Mouse (Mus musculus): ENCODE measurements around the gene Prr5l. TPM values are rescaled to one million over a fixed set of nuclear protein-coding genes. Genes with fewer than 3 reads are reported as not detected.
A peak's percentile ranks its signal among the peaks of the same experiment; 100 is the strongest.

Prr5l gene
- polyA plus RNA-seq, 1 experiment = 4.5 TPM

- H3K27ac ChIP-seq (ENCODE audit: insufficient read depth, low read length) = peak overlapping the region; percentile 38; the same call in 1 of the 2 replicates
- peaks cover 6% of the 10 kb centered on the region; the same call in 1 of the 2 replicates for H3K4me1 ChIP-seq (ENCODE audit: control insufficient read depth, insufficient read depth, low read length)
- TF ChIP-seq POLR2A (IDR thresholded peaks at IDR 0.05; ENCODE audit: low read depth, low read length) (no peak), CTCF (IDR thresholded peaks at IDR 0.05; ENCODE audit: borderline replicate concordance, insufficient read depth, low read length) (no peak)
- H3K4me3 ChIP-seq (ENCODE audit: insufficient read depth, low read length) = no peak overlapping the region
Measured at GRCm38 (mm10) chr2:101792130-101792529, 90.7 kb downstream of the Prr5l start.

GRCm38 (mm10) chr2:101783255-101783654 lies 99.6 kb downstream of the Prr5l start:
- Histone ChIP-seq H3K4me3 (ENCODE audit: insufficient read depth, low read length) (no peak overlapping the region), H3K27ac (ENCODE audit: insufficient read depth, low read length) (no peak overlapping the region), H3K4me1 (ENCODE audit: control insufficient read depth, insufficient read depth, low read length) (peaks cover 7% of the 10 kb centered on the region)
- TF ChIP-seq POLR2A (IDR thresholded peaks at IDR 0.05; ENCODE audit: low read depth, low read length) (no peak), CTCF (IDR thresholded peaks at IDR 0.05; ENCODE audit: borderline replicate concordance, insufficient read depth, low read length) (no peak)

- Histone ChIP-seq H3K27ac (ENCODE audit: insufficient read depth, low read length) (no peak overlapping the region), H3K4me1 (ENCODE audit: control insufficient read depth, insufficient read depth, low read length) (peaks cover 7% of the 10 kb centered on the region), H3K4me3 (ENCODE audit: insufficient read depth, low read length) (no peak overlapping the region)
- TF ChIP-seq CTCF (IDR thresholded peaks at IDR 0.05; ENCODE audit: borderline replicate concordance, insufficient read depth, low read length) (no peak), POLR2A (IDR thresholded peaks at IDR 0.05; ENCODE audit: low read depth, low read length) (no peak)
Measured at GRCm38 (mm10) chr2:101781357-101781777, 101.5 kb downstream of the Prr5l start.

GRCm38 (mm10) chr2:101778080-101778479 lies 104.7 kb downstream of the Prr5l start:
- Histone ChIP-seq H3K4me3 (ENCODE audit: insufficient read depth, low read length) (no peak overlapping the region), H3K27ac (ENCODE audit: insufficient read depth, low read length) (no peak overlapping the region), H3K4me1 (ENCODE audit: control insufficient read depth, insufficient read depth, low read length) (peaks cover 7% of the 10 kb centered on the region)
- TF ChIP-seq CTCF (IDR thresholded peaks at IDR 0.05; ENCODE audit: borderline replicate concordance, insufficient read depth, low read length) (no peak), POLR2A (IDR thresholded peaks at IDR 0.05; ENCODE audit: low read depth, low read length) (no peak)

GRCm38 (mm10) chr2:101763503-101763902 lies 119.3 kb downstream of the Prr5l start:
- no peak for TF ChIP-seq CTCF (IDR thresholded peaks at IDR 0.05; ENCODE audit: borderline replicate concordance, insufficient read depth, low read length)
- no peak for TF ChIP-seq POLR2A (IDR thresholded peaks at IDR 0.05; ENCODE audit: low read depth, low read length)
- H3K27ac ChIP-seq (ENCODE audit: insufficient read depth, low read length) = no peak overlapping the region
- peaks cover 6% of the 10 kb centered on the region; the same call in 1 of the 2 replicates for H3K4me1 ChIP-seq (ENCODE audit: control insufficient read depth, insufficient read depth, low read length)
- no peak overlapping the region for H3K4me3 ChIP-seq (ENCODE audit: insufficient read depth, low read length)

GRCm38 (mm10) chr2:101762955-101763386 lies 119.9 kb downstream of the Prr5l start:
- Histone ChIP-seq H3K4me1 (ENCODE audit: control insufficient read depth, insufficient read depth, low read length) (peaks cover 6% of the 10 kb centered on the region; the same call in 1 of the 2 replicates), H3K4me3 (ENCODE audit: insufficient read depth, low read length) (no peak overlapping the region), H3K27ac (ENCODE audit: insufficient read depth, low read length) (peak overlapping the region; percentile 46)
- TF ChIP-seq POLR2A (IDR thresholded peaks at IDR 0.05; ENCODE audit: low read depth, low read length) = no peak

GRCm38 (mm10) chr2:101762405-101762804 lies 120.4 kb downstream of the Prr5l start:
- H3K27ac ChIP-seq (ENCODE audit: insufficient read depth, low read length) = peak overlapping the region; percentile 46; the same call in 1 of the 2 replicates
- peaks cover 6% of the 10 kb centered on the region; the same call in 1 of the 2 replicates for H3K4me1 ChIP-seq (ENCODE audit: control insufficient read depth, insufficient read depth, low read length)
- TF ChIP-seq POLR2A (IDR thresholded peaks at IDR 0.05; ENCODE audit: low read depth, low read length) (no peak), CTCF (IDR thresholded peaks at IDR 0.05; ENCODE audit: borderline replicate concordance, insufficient read depth, low read length) (no peak)
- H3K4me3 ChIP-seq (ENCODE audit: insufficient read depth, low read length) = no peak overlapping the region

GRCm38 (mm10) chr2:101761898-101762297 lies 120.9 kb downstream of the Prr5l start:
- no peak overlapping the region for H3K4me3 ChIP-seq (ENCODE audit: insufficient read depth, low read length)

GRCm38 (mm10) chr2:101759523-101760277 lies 123.1 kb downstream of the Prr5l start:
- TF ChIP-seq POLR2A (IDR thresholded peaks at IDR 0.05; ENCODE audit: low read depth, low read length) = no peak
- TF ChIP-seq CTCF (IDR thresholded peaks at IDR 0.05; ENCODE audit: borderline replicate concordance, insufficient read depth, low read length) = no peak
- no peak overlapping the region for H3K4me3 ChIP-seq (ENCODE audit: insufficient read depth, low read length)
- H3K27ac ChIP-seq (ENCODE audit: insufficient read depth, low read length) = no peak overlapping the region
- H3K4me1 ChIP-seq (ENCODE audit: control insufficient read depth, insufficient read depth, low read length) = peaks cover 10% of the 10 kb centered on the region

More at GRCm38 (mm10) chr2:101761898-101762297, 120.9 kb downstream of the Prr5l start:
- Histone ChIP-seq H3K27ac (ENCODE audit: insufficient read depth, low read length) (peak overlapping the region; percentile 27; the same call in 1 of the 2 replicates), H3K4me1 (ENCODE audit: control insufficient read depth, insufficient read depth, low read length) (peaks cover 6% of the 10 kb centered on the region; the same call in 1 of the 2 replicates)
- TF ChIP-seq POLR2A (IDR thresholded peaks at IDR 0.05; ENCODE audit: low read depth, low read length) = no peak

GRCm38 (mm10) chr2:101757806-101758205 lies 125.0 kb downstream of the Prr5l start:
- Histone ChIP-seq H3K4me1 (ENCODE audit: control insufficient read depth, insufficient read depth, low read length) (peaks cover 9% of the 10 kb centered on the region), H3K4me3 (ENCODE audit: insufficient read depth, low read length) (no peak overlapping the region), H3K27ac (ENCODE audit: insufficient read depth, low read length) (no peak overlapping the region)
- TF ChIP-seq CTCF (IDR thresholded peaks at IDR 0.05; ENCODE audit: borderline replicate concordance, insufficient read depth, low read length) (no peak), POLR2A (IDR thresholded peaks at IDR 0.05; ENCODE audit: low read depth, low read length) (no peak)

Measured in embryonic fibroblast, embryonic 13.5 days (primary cell).